Mouse (Mus musculus): Measurements from ENCODE around the gene Hist1h2ae. TPM values are rescaled to one million over a fixed set of nuclear protein-coding genes. Genes with fewer than 3 reads are reported as not detected.
"Not testable (repeated sequence)": the region's sequence is repeated elsewhere in the genome, so short reads cannot be mapped to it uniquely, and the experiment has no call there.

Gene Hist1h2ae
- polyA plus RNA-seq, 1 experiment = 38.0 TPM

DNA sequence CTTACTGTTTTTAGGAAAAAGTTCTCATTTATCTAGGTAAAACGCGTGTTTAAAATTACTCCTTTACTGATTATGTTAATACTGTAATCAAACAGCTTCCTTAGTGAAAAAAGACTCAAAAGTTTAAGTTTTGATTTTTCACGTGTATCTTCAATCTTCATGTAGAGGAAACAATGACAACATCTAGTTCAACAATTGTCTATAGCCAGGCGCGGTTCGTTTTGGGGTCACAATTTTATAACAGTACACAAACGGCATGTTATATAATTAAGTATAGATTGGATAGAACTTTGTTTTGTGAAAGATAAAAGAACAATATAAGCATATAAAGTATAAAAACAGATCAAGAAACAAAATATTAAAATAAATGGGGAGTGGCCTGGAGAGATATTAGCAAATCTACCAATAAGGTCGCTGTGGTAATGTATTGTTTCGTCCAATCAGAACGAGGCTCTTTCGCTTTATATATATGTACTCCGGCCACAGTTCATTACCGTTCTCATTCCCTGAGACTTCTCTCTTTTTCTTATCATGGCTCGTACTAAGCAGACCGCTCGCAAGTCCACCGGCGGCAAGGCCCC lies 4.3 kb upstream of the Hist1h2ae start, which contains the start of gene Hist1h3d:
TSS of gene Hist1h3d (plus strand) at position 493 of the 581 bp plus-strand sequence.
- H3K27me3 ChIP-seq (ENCODE audit: control insufficient read depth, insufficient read depth, low read length) = no peaks in the 10 kb centered on the region
- peak within 1 kb of the TSS; percentile 73 for H3K4me3 ChIP-seq (ENCODE audit: low read depth, low read length)
- peak within 1 kb of the TSS; percentile 79 for H3K27ac ChIP-seq (ENCODE audit: insufficient read depth, low read depth, low read length)
- TF ChIP-seq CTCF (IDR thresholded peaks at IDR 0.05; ENCODE audit: extremely low read depth, insufficient read length, insufficient replicate concordance, low read depth, low read length) (no peak), POLR2A (IDR thresholded peaks at IDR 0.05; ENCODE audit: low read depth, low read length) (no peak)
- H3K4me1 ChIP-seq (ENCODE audit: control insufficient read depth, insufficient read depth, insufficient read length, low read length) = no peaks in the 10 kb centered on the region
- no peaks in the 10 kb centered on the region for H3K36me3 ChIP-seq (ENCODE audit: control insufficient read depth, insufficient read depth, low read length)
- 1% methylated on average over 18 of the region's 18 CpGs for WGBS

DNA sequence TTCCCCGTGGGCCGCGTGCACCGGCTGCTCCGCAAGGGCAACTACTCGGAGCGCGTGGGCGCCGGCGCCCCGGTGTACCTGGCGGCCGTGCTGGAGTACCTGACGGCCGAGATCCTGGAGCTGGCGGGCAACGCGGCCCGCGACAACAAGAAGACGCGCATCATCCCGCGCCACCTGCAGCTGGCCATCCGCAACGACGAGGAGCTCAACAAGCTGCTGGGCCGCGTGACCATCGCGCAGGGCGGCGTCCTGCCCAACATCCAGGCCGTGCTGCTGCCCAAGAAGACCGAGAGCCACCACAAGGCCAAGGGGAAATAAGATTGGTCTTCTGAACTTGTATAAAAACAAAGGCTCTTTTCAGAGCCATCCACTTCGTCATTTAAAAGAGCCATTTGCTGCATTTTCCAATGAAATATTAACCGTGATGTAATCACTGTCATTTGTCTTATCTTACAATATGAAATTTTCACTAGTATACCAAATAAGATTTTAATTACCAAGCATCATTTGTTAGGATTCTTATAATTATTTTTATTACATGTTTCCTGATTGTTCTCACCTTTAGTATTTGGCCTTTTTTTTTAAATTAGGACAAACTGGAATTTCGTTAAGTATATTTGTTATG lies 3.6 kb upstream of the Hist1h2ae start:
- H3K27ac ChIP-seq (ENCODE audit: insufficient read depth, low read depth, low read length) = peak overlapping the region; percentile 79
- not testable (repeated sequence) for H3K27me3 ChIP-seq (ENCODE audit: control insufficient read depth, insufficient read depth, low read length); H3K36me3 ChIP-seq (ENCODE audit: control insufficient read depth, insufficient read depth, low read length); H3K4me1 ChIP-seq (ENCODE audit: control insufficient read depth, insufficient read depth, insufficient read length, low read length)
- H3K4me3 ChIP-seq (ENCODE audit: low read depth, low read length) = peak overlapping the region; percentile 52
- 3% methylated on average over 15 of the region's 39 CpGs for WGBS

DNA sequence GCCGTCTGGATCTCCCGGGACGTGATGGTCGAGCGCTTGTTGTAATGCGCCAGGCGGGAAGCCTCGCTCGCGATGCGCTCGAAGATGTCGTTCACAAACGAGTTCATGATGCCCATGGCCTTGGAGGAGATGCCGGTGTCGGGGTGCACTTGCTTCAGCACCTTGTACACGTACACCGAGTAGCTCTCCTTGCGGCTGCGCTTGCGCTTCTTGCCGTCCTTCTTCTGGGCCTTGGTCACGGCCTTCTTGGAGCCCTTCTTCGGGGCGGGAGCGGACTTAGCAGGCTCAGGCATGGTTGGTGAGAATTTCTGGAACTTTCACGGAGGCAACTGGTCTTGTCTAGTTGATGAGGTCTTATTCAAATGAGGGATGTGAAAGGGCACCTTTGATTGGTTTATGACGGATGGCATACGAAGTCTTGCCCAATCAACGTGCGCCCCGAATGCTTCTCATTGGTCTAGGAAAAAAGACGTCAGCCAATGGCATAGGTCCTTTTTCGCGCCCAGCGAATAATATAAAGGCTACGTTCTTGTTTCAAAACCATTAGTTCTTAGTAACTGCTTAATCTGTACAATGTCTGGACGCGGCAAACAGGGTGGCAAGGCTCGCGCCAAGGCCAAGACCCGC lies 3.0 kb upstream of the Hist1h2ae start, which contains the start of the genes Hist1h2bf and Hist1h2ad:
TSS of gene Hist1h2bf (minus strand) at position 299 of the 627 bp plus-strand sequence.
TSS of gene Hist1h2ad (plus strand) at position 484 of the 627 bp plus-strand sequence.
- not testable (repeated sequence) for H3K4me1 ChIP-seq (ENCODE audit: control insufficient read depth, insufficient read depth, insufficient read length, low read length); H3K27me3 ChIP-seq (ENCODE audit: control insufficient read depth, insufficient read depth, low read length); H3K36me3 ChIP-seq (ENCODE audit: control insufficient read depth, insufficient read depth, low read length)
- WGBS = under 1% methylated on average over 42 of the region's 42 CpGs
- H3K27ac ChIP-seq (ENCODE audit: insufficient read depth, low read depth, low read length) = peak within 1 kb of the TSS; percentile 89
- peak within 1 kb of the TSS; percentile 65 for H3K4me3 ChIP-seq (ENCODE audit: low read depth, low read length)

DNA sequence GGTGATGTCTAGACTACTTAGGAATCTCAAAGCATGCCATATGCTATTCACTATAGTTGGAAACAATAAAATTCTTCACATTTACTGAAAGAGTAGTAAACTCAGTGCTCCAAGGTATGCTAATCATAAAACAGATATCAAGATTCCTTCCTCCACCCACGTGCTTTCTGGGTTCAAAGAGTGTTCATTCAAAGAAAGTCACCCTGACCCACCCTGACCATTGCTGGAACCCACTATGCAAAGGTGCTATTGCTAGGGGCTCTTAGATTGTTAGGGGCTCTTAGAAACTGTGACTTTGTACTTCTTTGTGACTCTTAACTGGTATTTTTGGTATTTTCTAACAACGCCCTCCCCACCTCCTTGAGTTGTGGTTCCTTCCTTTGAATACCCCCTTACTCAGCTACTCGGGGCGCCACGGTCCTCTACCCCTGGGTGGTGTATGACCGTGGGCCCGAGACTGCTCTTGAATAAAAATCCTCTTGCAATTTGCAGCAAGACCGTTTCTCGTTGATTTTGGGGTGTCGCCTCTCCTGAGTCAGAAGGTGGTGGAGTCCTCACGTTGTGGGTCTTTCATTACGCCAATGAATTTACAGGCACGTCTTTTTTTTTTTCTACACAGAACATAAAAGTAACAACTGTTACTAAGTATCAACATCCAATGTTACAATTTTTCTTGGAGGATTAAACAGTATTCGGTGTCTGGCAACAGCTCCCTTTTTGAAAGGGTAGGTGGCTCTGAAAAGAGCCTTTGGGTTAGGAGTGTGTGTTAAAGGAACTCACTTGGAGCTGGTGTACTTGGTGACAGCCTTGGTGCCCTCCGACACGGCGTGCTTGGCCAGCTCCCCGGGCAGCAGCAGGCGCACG lies 2.2 kb upstream of the Hist1h2ae start:
- Histone ChIP-seq H3K27ac (ENCODE audit: insufficient read depth, low read depth, low read length) (peak overlapping the region; percentile 89), H3K4me3 (ENCODE audit: low read depth, low read length) (peak overlapping the region; percentile 65)

GRCm38 (mm10) chr13:23572218-23573033 lies 1.4 kb upstream of the Hist1h2ae start:
- no peaks in the 10 kb centered on the region for H3K36me3 ChIP-seq (ENCODE audit: control insufficient read depth, insufficient read depth, low read length)
- 20% methylated on average over 2 of the region's 2 CpGs for WGBS
- H3K27me3 ChIP-seq (ENCODE audit: control insufficient read depth, insufficient read depth, low read length) = no peaks in the 10 kb centered on the region
- TF ChIP-seq CTCF (IDR thresholded peaks at IDR 0.05; ENCODE audit: extremely low read depth, insufficient read length, insufficient replicate concordance, low read depth, low read length) = no peak
- no peak for TF ChIP-seq POLR2A (IDR thresholded peaks at IDR 0.05; ENCODE audit: low read depth, low read length)
- no peak overlapping the region for H3K4me3 ChIP-seq (ENCODE audit: low read depth, low read length)
- H3K4me1 ChIP-seq (ENCODE audit: control insufficient read depth, insufficient read depth, insufficient read length, low read length) = no peaks in the 10 kb centered on the region
- no peak overlapping the region; the same call in 1 of the 2 replicates for H3K27ac ChIP-seq (ENCODE audit: insufficient read depth, low read depth, low read length)

More for the DNA sequence above, 2.2 kb upstream of the Hist1h2ae start:
- H3K36me3 ChIP-seq (ENCODE audit: control insufficient read depth, insufficient read depth, low read length); H3K4me1 ChIP-seq (ENCODE audit: control insufficient read depth, insufficient read depth, insufficient read length, low read length); H3K27me3 ChIP-seq (ENCODE audit: control insufficient read depth, insufficient read depth, low read length): not testable (repeated sequence)
- 5% methylated on average over 20 of the region's 20 CpGs for WGBS

- Histone ChIP-seq H3K4me3 (ENCODE audit: low read depth, low read length) (peak overlapping the region; percentile 64), H3K27ac (ENCODE audit: insufficient read depth, low read depth, low read length) (peak overlapping the region; percentile 90)
- not testable (repeated sequence) for H3K36me3 ChIP-seq (ENCODE audit: control insufficient read depth, insufficient read depth, low read length); H3K27me3 ChIP-seq (ENCODE audit: control insufficient read depth, insufficient read depth, low read length); H3K4me1 ChIP-seq (ENCODE audit: control insufficient read depth, insufficient read depth, insufficient read length, low read length)
- WGBS = under 1% methylated on average over 19 of the region's 34 CpGs
Observed at GRCm38 (mm10) chr13:23571504-23572217, 641 bp upstream of the Hist1h2ae start.

GRCm38 (mm10) chr13:23570261-23571021 lies 579 bp downstream of the Hist1h2ae start:
- H3K36me3 ChIP-seq (ENCODE audit: control insufficient read depth, insufficient read depth, low read length); H3K4me1 ChIP-seq (ENCODE audit: control insufficient read depth, insufficient read depth, insufficient read length, low read length); H3K27me3 ChIP-seq (ENCODE audit: control insufficient read depth, insufficient read depth, low read length): not testable (repeated sequence)
- Histone ChIP-seq H3K4me3 (ENCODE audit: low read depth, low read length) (peak overlapping the region; percentile 69), H3K27ac (ENCODE audit: insufficient read depth, low read depth, low read length) (peak overlapping the region; percentile 85)
- under 1% methylated on average over 28 of the region's 41 CpGs for WGBS

All from small intestine, adult 2 months (tissue).